Mouse (Mus musculus) erythroblast, embryonic 14.5 days (primary cell): ENCODE results near the gene Anp32a.

Experiments
- GATA1 ChIP-seq: IDR thresholded peaks from 2 replicates; pipeline ENCODE4 v1.6.1; 2012; ENCODE audit warnings: low read length, inconsistent platforms, mixed read lengths
- TAL1 ChIP-seq: IDR thresholded peaks from 3 replicates; pipeline ENCODE4 v1.6.1; 2012; ENCODE audit warnings: low read length, inconsistent platforms, mixed read lengths

DNA sequence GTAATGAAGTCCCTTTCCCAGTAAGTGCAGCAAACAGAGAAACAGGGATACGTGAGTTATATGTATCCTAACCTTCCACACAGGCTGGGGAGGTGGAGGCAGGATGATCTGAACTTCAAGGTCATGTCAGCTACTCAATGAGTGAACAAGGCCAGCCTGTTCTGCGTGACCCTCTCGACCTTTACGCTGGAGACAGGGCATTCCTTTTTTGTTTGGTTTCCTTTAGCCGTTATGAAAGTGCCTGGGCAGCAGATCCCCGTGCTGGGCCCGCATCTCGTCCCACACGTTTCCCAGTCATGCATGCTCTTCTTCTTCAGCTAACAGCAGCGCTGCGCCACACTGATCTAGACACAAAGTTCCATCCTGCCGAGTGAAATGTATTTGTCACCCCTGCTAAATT lies 5.7 kb upstream of the Anp32a start:
- no peak for TF ChIP-seq GATA1
- TF ChIP-seq TAL1 = no peak
